Mouse (Mus musculus): ENCODE data around the gene 2310011J03Rik. TPM values are rescaled to one million over a fixed set of nuclear protein-coding genes. Genes with fewer than 3 reads are reported as not detected.
A peak's percentile ranks its signal among the peaks of the same experiment; 100 is the strongest.
"Not testable (repeated sequence)": the region's sequence is repeated elsewhere in the genome, so short reads cannot be mapped to it uniquely, and the experiment has no call there.

Gene 2310011J03Rik
- polyA plus RNA-seq, 1 experiment from 2014 or later: 32.9 TPM

DNA sequence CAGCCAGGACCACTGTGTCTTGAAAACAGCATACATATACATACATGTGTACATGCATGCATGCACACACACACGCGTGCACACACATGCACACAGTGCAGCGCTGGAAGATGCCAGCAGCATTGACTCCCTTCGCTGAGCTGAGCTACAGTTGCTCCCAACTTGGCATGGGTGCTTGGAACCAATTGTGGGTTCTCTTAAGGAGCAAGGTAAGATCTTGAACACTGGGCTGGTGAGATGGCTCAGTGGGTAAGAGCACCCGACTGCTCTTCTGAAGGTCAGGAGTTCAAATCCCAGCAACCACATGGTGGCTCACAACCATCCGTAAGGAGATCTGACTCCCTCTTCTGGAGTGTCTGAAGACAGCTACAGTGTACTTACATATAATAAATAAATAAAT lies 25.6 kb upstream of the 2310011J03Rik start:
- not testable (repeated sequence) for H3K9ac ChIP-seq (ENCODE audit: low read depth, low read length); H3K4me3 ChIP-seq (ENCODE audit: low read depth, low read length); H3K9me3 ChIP-seq (ENCODE audit: control insufficient read depth, low read length); DNase-seq (ENCODE audit: low spot score); ATAC-seq (ENCODE audit: low FRiP score); H3K27ac ChIP-seq (ENCODE audit: low read depth, low read length); H3K4me2 ChIP-seq (replicated peaks; ENCODE audit: low read depth, low read length); H3K36me3 ChIP-seq (ENCODE audit: control insufficient read depth, insufficient read depth, low read length)
- peaks cover 21% of the 10 kb centered on the region for H3K4me1 ChIP-seq (replicated peaks; ENCODE audit: control insufficient read depth, insufficient read depth, low read length)
- 79% methylated on average over 5 of the region's 6 CpGs for WGBS
- peaks cover 93% of the 10 kb centered on the region for H3K27me3 ChIP-seq (ENCODE audit: control insufficient read depth, insufficient read depth, low read length)

DNA sequence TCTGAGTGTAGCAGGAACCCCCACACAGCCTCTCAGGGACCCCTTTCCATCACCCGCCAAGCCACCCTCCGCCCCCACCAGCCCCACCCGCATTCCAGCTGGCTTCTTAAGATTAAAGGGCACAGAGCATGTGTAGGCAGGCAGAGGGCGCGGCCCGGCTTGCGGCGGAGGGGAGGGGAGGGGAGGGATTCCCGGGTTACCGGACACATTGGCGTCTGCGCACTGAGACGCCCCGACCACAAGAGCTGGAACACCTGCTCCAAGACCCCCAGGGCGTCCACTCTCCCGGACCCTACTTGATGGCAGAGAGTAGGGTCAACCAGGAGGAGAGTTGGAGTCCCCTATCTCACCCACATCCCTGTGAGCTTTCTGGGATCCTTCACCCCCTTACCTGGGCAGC lies 24.8 kb upstream of the 2310011J03Rik start:
- H3K27ac ChIP-seq (ENCODE audit: low read depth, low read length): no peak overlapping the region
- 0 out of 2 replicates have a peak overlapping the region, but pooled peaks have one; percentile 11 for H3K9ac ChIP-seq (ENCODE audit: low read depth, low read length)
- H3K4me3 ChIP-seq (ENCODE audit: low read depth, low read length): no peak overlapping the region
- peaks cover 94% of the 10 kb centered on the region for H3K27me3 ChIP-seq (ENCODE audit: control insufficient read depth, insufficient read depth, low read length)
- no peaks in the 10 kb centered on the region for H3K36me3 ChIP-seq (ENCODE audit: control insufficient read depth, insufficient read depth, low read length)
- peaks cover 21% of the 10 kb centered on the region for H3K4me1 ChIP-seq (replicated peaks; ENCODE audit: control insufficient read depth, insufficient read depth, low read length)
- ATAC-seq (ENCODE audit: low FRiP score) (no peak), DNase-seq (ENCODE audit: low spot score) (peak; percentile 19)
- H3K9me3 ChIP-seq (ENCODE audit: control insufficient read depth, low read length): no peaks in the 10 kb centered on the region
- H3K4me2 ChIP-seq (replicated peaks; ENCODE audit: low read depth, low read length): no peak overlapping the region
- 2% methylated on average over 16 of the region's 16 CpGs for WGBS

DNA sequence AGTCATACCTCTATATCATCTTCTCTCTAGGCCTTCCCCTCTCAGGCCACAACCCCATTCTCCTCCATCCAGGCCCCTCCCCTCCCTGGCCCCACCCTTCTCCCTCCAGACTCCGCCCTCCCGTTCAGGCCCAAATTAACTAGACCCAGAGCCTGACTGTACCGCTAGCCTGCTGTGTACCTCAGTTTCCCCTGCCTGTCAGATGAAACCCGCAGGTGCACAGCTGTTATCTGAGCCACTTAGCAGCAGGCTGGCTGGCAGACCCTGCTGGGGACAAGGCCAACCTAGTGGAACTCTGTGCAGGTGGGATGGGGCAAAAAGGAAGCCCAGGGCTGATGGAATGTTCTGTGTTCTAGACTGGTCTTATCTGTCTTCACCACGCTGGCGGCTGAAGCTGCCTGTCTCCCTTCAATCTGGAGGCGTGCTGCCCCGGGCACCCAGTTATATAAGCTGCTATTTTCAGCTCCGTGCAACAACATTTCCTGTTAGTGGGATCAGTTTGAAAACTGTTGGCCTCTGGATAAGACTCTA lies 23.9 kb upstream of the 2310011J03Rik start:
- H3K36me3 ChIP-seq (ENCODE audit: control insufficient read depth, insufficient read depth, low read length): no peaks in the 10 kb centered on the region
- no peak overlapping the region for H3K27ac ChIP-seq (ENCODE audit: low read depth, low read length)
- no peak overlapping the region for H3K9ac ChIP-seq (ENCODE audit: low read depth, low read length)
- H3K27me3 ChIP-seq (ENCODE audit: control insufficient read depth, insufficient read depth, low read length): peaks cover 85% of the 10 kb centered on the region
- H3K9me3 ChIP-seq (ENCODE audit: control insufficient read depth, low read length): no peaks in the 10 kb centered on the region
- no peak overlapping the region for H3K4me3 ChIP-seq (ENCODE audit: low read depth, low read length)
- ATAC-seq (ENCODE audit: low FRiP score) (no peak), DNase-seq (ENCODE audit: low spot score) (no peak)
- peaks cover 21% of the 10 kb centered on the region for H3K4me1 ChIP-seq (replicated peaks; ENCODE audit: control insufficient read depth, insufficient read depth, low read length)
- no peak overlapping the region for H3K4me2 ChIP-seq (replicated peaks; ENCODE audit: low read depth, low read length)
- 44% methylated on average over 9 of the region's 9 CpGs for WGBS

DNA sequence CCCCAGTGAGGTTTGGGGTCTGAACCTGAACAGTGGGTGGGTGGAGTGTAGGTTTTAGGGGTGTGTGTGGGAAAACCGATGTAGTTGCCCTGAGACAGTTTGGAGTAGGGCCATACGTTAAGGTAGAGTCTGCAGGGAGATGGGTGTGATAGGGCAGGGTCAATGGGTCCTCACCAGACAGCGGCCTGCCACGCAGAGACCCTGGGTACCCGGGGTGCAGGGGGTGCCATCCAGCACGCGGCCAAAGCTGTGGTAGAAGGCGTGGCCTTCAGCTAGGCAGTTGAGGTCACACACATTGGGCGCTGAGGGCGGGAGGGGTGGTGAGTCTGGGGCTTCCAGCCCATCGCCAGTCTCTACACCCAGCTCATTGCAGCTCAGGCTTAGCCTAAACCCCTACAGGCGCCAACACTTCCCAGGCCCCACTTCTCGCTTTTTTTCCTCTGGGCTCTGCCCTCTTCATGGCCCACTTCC lies 23.1 kb upstream of the 2310011J03Rik start:
- no peak overlapping the region for H3K27ac ChIP-seq (ENCODE audit: low read depth, low read length)
- H3K4me3 ChIP-seq (ENCODE audit: low read depth, low read length): peak overlapping the region; percentile 13; the same call in 1 of the 2 replicates
- H3K4me1 ChIP-seq (replicated peaks; ENCODE audit: control insufficient read depth, insufficient read depth, low read length): peaks cover 19% of the 10 kb centered on the region
- H3K27me3 ChIP-seq (ENCODE audit: control insufficient read depth, insufficient read depth, low read length): peaks cover 78% of the 10 kb centered on the region
- WGBS: 27% methylated on average over 13 of the region's 13 CpGs
- no peaks in the 10 kb centered on the region for H3K36me3 ChIP-seq (ENCODE audit: control insufficient read depth, insufficient read depth, low read length)
- peak overlapping the region; percentile 35 for H3K4me2 ChIP-seq (replicated peaks; ENCODE audit: low read depth, low read length)
- H3K9ac ChIP-seq (ENCODE audit: low read depth, low read length): no peak overlapping the region
- ATAC-seq (ENCODE audit: low FRiP score) (peak; percentile 23; the same call in 1 of the 2 replicates), DNase-seq (ENCODE audit: low spot score) (no peak)
- H3K9me3 ChIP-seq (ENCODE audit: control insufficient read depth, low read length): no peaks in the 10 kb centered on the region

DNA sequence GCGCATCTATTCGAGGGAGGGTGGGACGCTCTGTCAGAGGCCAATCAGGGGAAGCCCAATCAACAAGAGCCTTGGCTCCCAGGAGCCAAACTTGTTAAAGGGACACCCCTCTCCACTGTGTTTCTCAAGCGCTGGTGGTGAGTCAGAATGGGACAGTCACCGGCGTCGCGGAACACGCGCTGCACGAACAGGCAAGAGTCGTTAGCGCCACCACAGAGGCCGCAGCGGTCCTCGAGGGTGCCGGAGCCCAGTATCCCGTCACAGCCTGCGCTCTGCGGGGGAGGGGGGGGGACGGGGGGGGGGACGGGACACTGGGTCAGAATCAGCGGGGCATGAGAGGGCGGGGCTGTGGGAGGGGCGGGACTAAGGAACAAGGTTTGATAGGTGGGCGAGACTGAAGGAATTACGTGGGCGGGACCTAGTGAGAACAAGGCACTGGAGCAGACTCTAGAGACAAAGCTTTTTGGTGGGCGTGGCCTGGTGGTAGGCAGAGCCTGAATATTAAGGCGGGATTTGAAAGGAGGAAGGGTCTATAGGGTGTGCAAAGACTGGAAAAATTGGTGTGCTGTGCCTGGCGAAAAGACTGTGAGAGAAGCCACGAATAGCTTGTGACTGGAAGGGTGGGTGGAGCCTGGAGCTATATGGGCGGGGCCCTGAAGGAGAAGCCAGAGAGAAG lies 22.6 kb upstream of the 2310011J03Rik start:
- WGBS: 0% methylated on average over 30 of the region's 33 CpGs
- Histone ChIP-seq H3K27me3 (ENCODE audit: control insufficient read depth, insufficient read depth, low read length) (peaks cover 72% of the 10 kb centered on the region), H3K36me3 (ENCODE audit: control insufficient read depth, insufficient read depth, low read length) (no peaks in the 10 kb centered on the region), H3K4me3 (ENCODE audit: low read depth, low read length) (peak overlapping the region; percentile 23), H3K4me1 (replicated peaks; ENCODE audit: control insufficient read depth, insufficient read depth, low read length) (peaks cover 17% of the 10 kb centered on the region), H3K9me3 (ENCODE audit: control insufficient read depth, low read length) (no peaks in the 10 kb centered on the region), H3K4me2 (replicated peaks; ENCODE audit: low read depth, low read length) (peak overlapping the region; percentile 35), H3K27ac (ENCODE audit: low read depth, low read length) (no peak overlapping the region), H3K9ac (ENCODE audit: low read depth, low read length) (no peak overlapping the region)
- ATAC-seq (ENCODE audit: low FRiP score) (peak; percentile 76), DNase-seq (ENCODE audit: low spot score) (peak; percentile 78)

DNA sequence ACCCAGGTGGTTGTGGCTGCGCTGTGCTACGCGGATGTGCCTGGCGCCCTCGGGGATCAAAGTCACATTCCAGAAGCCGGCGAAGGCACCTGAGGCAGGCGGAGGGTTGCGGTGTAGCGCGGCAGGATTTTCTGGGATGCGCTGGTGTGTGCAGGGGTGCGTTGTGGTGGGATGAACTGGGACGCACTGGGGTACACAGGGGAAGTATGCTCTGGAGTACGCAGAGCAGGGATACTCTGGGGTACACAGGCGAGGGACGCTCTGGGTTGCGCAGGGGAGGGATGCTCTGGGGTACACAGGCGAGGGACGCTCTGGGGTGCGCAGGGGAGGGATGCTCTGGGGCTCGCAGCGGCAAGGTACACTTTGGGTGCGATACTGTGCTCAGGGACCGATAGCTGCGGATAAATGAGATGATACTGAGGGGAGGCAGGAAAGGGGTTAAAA lies 22.0 kb upstream of the 2310011J03Rik start:
- Histone ChIP-seq H3K4me1 (replicated peaks; ENCODE audit: control insufficient read depth, insufficient read depth, low read length) (peaks cover 17% of the 10 kb centered on the region), H3K36me3 (ENCODE audit: control insufficient read depth, insufficient read depth, low read length) (no peaks in the 10 kb centered on the region), H3K9me3 (ENCODE audit: control insufficient read depth, low read length) (no peaks in the 10 kb centered on the region), H3K4me3 (ENCODE audit: low read depth, low read length) (peak overlapping the region; percentile 23), H3K27me3 (ENCODE audit: control insufficient read depth, insufficient read depth, low read length) (peaks cover 67% of the 10 kb centered on the region), H3K9ac (ENCODE audit: low read depth, low read length) (no peak overlapping the region), H3K27ac (ENCODE audit: low read depth, low read length) (no peak overlapping the region), H3K4me2 (replicated peaks; ENCODE audit: low read depth, low read length) (peak overlapping the region; percentile 35)
- DNase-seq (ENCODE audit: low spot score) (no peak), ATAC-seq (ENCODE audit: low FRiP score) (0 out of 2 replicates have a peak, but pooled peaks have one; percentile 16)
- 3% methylated on average over 26 of the region's 26 CpGs for WGBS

DNA sequence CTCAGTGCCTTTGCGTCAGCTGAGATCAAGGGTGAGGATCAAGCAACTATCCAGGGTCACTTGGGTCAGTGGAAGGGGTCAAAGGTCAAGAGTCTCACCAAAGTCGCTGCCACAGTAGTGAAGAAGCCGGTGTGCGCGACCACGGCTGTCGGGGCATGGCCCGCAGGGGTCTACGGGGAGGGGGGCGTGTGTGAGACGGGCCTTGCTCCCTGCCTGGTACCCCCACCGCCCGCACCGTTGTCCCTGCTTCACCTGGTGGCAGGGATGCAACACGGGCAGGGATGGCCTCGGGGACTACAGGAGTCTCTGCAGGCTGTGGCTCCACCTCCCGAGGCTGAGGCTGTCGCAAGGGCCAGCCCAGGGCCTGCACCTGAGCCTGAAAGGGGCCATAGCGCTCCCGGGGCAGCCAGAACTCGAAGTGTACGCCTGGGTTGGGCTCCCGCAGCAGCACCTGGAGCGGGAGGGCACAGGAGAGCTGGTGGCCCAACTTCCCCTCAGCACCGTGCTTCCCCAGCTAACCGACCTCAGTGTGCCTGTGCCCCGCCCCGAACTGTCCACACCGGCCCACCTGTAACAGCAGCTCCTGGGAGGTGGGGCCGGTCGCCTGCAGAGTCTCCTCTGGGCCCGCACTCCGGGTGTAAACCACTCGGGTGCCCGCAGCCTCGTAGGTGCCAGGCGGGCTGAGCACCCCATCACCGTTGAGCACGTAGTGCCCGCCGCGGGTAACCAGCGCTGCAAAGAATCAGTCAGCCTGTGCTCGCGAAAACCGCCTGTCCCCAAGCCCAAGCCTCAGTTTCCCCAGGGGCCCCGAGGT lies 21.4 kb upstream of the 2310011J03Rik start:
- peaks cover 17% of the 10 kb centered on the region for H3K4me1 ChIP-seq (replicated peaks; ENCODE audit: control insufficient read depth, insufficient read depth, low read length)
- WGBS: 2% methylated on average over 47 of the region's 47 CpGs
- H3K4me2 ChIP-seq (replicated peaks; ENCODE audit: low read depth, low read length): peak overlapping the region; percentile 35
- H3K27ac ChIP-seq (ENCODE audit: low read depth, low read length): no peak overlapping the region
- H3K36me3 ChIP-seq (ENCODE audit: control insufficient read depth, insufficient read depth, low read length): no peaks in the 10 kb centered on the region
- H3K9ac ChIP-seq (ENCODE audit: low read depth, low read length): no peak overlapping the region
- no peak for ATAC-seq (ENCODE audit: low FRiP score)
- DNase-seq (ENCODE audit: low spot score): no peak
- no peaks in the 10 kb centered on the region for H3K9me3 ChIP-seq (ENCODE audit: control insufficient read depth, low read length)
- peaks cover 62% of the 10 kb centered on the region for H3K27me3 ChIP-seq (ENCODE audit: control insufficient read depth, insufficient read depth, low read length)
- H3K4me3 ChIP-seq (ENCODE audit: low read depth, low read length): peak overlapping the region; percentile 23; the same call in 1 of the 2 replicates

DNA sequence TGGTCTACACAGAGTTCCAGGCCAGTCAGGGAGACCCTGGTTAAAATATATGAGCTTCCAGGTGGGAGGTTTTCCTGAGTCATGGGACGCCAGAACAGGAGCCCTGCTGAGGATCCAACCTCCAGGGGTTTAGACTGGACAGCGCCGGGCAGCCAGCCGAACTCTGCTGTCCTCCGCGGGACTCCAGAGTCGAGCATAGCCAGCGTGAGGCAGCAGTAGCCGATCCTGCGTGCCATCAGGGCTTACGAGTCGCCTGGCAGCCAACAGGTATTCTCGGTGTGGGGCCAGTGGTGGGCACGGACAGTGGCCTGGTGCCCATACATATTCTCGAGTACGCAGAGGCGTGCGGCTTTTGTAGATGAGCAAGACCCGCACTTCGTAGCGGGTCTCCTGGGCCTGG lies 20.7 kb upstream of the 2310011J03Rik start:
- H3K4me2 ChIP-seq (replicated peaks; ENCODE audit: low read depth, low read length): no peak overlapping the region
- no peak overlapping the region for H3K4me3 ChIP-seq (ENCODE audit: low read depth, low read length)
- no peaks in the 10 kb centered on the region for H3K36me3 ChIP-seq (ENCODE audit: control insufficient read depth, insufficient read depth, low read length)
- DNase-seq (ENCODE audit: low spot score) (no peak), ATAC-seq (ENCODE audit: low FRiP score) (no peak)
- peaks cover 59% of the 10 kb centered on the region for H3K27me3 ChIP-seq (ENCODE audit: control insufficient read depth, insufficient read depth, low read length)
- no peak overlapping the region for H3K9ac ChIP-seq (ENCODE audit: low read depth, low read length)
- no peaks in the 10 kb centered on the region for H3K9me3 ChIP-seq (ENCODE audit: control insufficient read depth, low read length)
- H3K27ac ChIP-seq (ENCODE audit: low read depth, low read length): no peak overlapping the region
- WGBS: 10% methylated on average over 21 of the region's 21 CpGs
- peaks cover 17% of the 10 kb centered on the region for H3K4me1 ChIP-seq (replicated peaks; ENCODE audit: control insufficient read depth, insufficient read depth, low read length)

Data from hindbrain, embryonic 11.5 days (tissue).